Mouse (Mus musculus) adrenal gland, postnatal 36 days (tissue): ENCODE data around the gene Ppm1b. TPM values are rescaled to one million over a fixed set of nuclear protein-coding genes. Genes with fewer than 3 reads are reported as not detected.
A peak's percentile ranks its signal among the peaks of the same experiment; 100 is the strongest.

Experiments used
- DNase-seq, 2 experiments: peaks; one replicate each; pipeline ENCODE4 v3.0.0; 2021; ENCODE audit warnings: mixed read lengths in 1 of 2
- long read RNA-seq, 2 experiments: library from polyadenylated mRNA; stranded (forward); transcript quantifications; one replicate each; pipeline ENCODE4 v2.0.0; 2021; ENCODE audit warnings: borderline sequencing depth in 2 of 2
- total RNA-seq, 2 experiments: library from RNA; stranded (reverse); gene quantifications; 2 replicates each; pipeline ENCODE4 v1.2.3; 2021

The Ppm1b gene
- total RNA-seq: 100 to 1,000 TPM; 106 to 143 TPM
- long read RNA-seq, experiment 1, transcript Ppm1b-201 (6 exons, 2,670 nt): minor isoform, 69 of 234 reads
- long read RNA-seq, experiment 1, transcript Ppm1b-202 (6 exons, 3,323 nt): major isoform, 115 of 234 reads
- long read RNA-seq, experiment 1, transcript Ppm1b-205 (6 exons, 1,290 nt): minor isoform, 15 of 234 reads
- long read RNA-seq, experiment 1, partial matches to known transcripts: 27 of 234 reads
- long read RNA-seq, experiment 1, other reads (novel, unspliced or antisense): 8 of 234 reads
- long read RNA-seq, experiment 2, transcript Ppm1b-202 (6 exons, 3,323 nt): minor isoform, 15 of 42 reads
- long read RNA-seq, experiment 2, transcript Ppm1b-201 (6 exons, 2,670 nt): major isoform, 17 of 42 reads
- long read RNA-seq, experiment 2, partial matches to known transcripts: 1 of 42 reads
- long read RNA-seq, experiment 2, other reads (novel, unspliced or antisense): 5 of 42 reads

DNA sequence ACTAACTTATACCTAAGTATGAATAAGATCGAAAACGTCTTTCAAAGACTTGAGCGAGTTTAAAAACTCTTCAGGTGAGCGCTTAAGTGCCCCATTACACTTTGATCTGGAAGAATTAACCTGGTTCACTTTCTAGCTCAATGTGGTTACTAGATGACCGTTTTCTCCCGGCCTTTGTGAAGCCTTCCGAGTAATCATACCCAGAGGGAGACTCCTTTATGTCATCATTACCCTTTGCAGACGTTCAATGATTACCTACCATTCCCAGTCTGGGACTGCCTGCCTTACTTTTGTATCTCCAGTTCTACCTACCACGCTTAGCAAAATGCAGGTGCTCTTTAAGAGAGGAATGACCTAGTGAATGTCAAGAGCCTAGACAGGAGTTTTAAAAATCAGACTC lies at the start of gene Ppm1b:
TSS of gene Ppm1b (plus strand) at position 301 of the 400 bp plus-strand sequence.
- DNase-seq: no peak

DNA sequence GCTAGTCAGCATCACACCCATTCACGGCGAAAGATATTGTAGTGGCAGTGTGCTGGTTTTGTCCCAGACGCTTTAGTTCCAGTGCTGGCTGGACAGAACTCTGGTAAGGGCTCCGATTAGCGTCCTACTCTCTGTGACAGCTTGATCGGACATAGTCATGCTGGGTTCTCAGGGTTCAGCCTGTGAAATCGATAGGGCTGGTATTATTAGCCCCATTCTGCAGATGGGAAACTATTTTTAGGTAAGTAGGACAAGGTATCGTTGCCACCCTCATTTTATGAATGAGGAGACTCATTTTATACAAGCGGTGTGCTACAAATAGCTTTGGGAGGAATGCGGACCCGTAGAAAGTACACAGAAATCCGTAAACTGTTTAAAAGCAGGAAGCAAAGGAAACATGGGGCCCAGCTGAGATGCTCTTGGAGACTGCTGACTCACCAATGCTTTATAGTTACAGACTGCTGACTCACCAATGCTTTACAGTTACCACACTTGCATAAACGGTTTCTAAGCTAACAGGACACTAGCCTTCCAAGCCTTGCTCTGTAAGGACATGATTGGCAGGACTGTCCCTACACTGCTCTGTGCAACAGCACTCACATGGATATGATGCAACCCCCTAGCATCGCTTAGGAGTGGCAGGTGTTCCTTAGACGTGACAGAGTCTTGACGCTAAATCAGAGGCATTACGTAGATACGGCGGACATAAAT lies 34.7 kb upstream of the Ppm1b start:
- DNase-seq: no peak

DNA sequence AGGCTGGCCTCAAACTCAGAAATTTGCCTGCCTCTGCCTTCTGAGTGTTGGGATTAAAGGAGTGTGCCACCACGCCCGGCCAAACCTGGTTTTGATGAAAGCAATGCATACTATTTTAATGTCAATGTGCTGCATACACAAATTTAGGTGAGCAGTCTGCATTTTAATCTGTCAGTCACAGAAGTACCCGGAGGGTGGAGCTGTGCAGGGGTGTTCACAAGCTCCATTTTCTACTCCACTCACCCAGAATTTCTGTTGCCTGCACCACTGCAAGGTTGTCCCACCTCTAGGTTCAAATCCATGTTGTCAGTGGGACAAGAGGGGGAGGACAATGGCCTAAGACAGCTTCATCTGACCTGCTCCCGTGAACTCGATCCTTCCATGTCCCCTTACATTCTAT lies 31.8 kb upstream of the Ppm1b start:
- no peak for DNase-seq

DNA sequence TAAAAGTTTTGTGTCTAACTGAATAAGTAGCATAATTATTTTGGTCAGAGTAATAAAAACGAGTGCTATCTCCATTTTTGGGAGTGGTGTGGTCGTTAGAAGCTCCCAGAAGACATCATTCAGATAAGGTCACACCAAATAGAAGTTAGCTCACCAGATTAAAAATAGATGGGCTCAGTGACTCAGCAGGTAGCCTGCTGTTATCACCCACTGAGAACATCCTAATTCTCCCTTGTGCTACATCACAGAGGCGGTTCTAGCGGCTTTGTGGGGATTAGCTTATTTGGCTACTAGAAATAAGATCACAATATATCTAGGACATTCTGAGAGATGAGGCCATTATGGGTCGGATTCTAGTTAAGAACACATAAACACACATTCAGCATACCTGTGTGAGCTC lies 30.3 kb upstream of the Ppm1b start:
- no peak for DNase-seq

DNA sequence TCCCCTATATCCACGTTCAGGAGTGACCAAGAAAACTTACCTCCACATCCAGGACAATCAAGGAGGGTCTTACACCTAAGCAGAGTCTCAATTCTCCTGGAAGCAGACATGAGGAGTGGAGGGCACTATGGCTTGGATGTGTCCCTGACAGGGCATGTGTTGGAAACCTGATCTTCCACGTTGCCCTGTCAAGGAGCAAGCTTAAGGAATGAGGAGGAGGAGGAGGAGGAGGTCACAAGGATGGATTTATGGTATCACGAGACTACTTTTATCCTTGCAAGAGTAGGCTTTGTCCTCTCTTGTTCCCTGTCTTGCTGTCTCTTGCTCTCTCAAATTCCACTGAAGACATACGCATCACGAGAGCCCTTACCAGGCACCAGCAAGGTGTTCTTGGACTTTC lies 29.0 kb upstream of the Ppm1b start:
- DNase-seq: no peak

DNA sequence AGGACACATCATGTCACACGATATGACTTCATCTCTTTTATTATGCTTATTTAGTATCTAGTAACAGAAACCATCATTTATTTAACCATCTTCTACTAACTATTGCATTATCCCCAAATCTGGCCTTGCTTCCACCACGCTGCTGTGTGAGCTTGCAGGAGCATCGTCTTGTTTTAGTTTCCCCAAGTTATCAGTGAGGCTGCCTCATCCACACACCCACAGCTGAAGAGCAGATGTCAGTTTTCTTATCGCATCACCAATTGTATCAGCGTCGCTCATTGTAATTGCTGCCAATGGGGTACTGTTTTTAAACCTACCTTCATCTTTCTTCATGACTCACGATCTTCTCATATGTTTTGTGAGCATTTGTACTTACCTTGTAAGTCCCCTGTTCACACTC lies 23.6 kb upstream of the Ppm1b start:
- DNase-seq: no peak

DNA sequence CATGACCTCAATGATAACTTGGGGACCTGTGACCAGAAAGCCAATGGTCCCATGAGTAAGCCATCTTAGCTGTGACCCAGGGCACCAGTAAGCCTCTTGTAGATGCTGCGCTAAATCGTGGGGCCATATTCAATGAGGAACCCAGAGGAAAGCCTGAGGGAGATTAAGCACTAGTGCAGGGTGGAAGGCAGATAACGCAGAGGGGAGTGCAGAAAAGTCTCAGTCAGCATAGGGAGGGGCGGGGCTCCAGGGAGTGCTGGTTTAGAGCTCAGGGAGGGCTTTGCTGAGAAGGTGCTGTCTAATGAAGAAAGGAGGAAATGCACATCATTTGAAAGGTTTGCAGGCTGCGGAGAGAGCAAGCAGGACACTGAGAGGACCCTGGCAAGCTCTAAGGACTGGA lies 22.6 kb upstream of the Ppm1b start:
- no peak for DNase-seq

DNA sequence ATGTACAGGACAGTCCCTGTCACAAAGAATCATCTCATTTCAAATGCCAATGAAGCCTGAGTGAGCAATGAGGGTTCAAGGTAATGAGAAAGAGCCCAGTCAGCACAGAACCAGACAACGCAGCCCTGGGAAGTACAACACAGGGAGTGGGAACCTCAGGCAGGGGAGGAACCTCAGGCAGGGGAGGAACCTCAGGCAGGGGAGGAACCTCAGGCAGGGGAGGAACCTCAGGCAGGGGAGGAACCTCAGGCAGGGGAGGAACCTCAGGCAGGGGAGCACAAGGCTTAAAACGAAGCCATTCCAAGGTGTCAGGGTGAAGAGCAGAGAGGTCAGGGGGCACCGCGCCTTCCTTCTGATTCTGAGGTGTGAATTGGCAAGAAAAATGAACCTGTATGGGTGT lies 20.9 kb upstream of the Ppm1b start:
- DNase-seq: peak; percentile 36 to 61

DNA sequence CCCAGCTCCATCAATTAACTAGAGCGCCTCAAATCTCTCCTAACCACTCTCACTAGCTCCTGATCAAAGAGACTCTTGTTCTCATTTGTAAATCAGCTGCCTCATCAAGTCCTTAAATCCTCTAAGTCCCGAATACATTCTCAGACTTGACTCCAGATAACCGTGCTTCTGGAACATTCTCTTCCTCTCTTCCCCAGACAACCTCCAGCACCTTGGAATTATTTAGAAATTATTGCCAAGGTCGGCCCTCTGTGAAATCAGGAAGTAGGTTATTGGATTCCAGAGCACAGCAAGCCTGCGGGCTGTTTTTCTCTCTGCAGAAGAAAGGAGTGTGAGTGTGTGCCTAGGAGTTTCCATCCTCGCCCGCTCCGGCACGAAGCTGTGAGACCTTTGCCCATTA lies 20.2 kb upstream of the Ppm1b start:
- no peak for DNase-seq

DNA sequence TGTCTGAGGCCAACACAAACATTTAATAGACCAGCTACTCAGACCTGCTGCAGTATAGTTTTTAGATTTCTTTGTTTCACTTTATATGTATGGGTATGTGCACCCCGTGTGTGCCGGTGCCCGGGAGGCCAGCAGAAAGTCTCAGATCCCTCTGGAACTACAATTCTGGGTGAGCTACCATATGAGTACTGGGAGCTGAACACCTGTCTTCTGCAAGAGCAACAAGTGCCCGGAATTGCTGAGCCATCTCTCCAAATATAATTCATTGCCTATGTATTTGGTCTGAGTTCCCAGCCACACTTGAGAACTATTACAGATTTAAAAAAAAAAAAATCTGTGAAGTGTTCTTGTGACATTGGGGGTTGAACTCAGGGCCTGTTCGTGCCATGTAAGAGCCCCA lies 19.7 kb upstream of the Ppm1b start:
- DNase-seq: no peak

DNA sequence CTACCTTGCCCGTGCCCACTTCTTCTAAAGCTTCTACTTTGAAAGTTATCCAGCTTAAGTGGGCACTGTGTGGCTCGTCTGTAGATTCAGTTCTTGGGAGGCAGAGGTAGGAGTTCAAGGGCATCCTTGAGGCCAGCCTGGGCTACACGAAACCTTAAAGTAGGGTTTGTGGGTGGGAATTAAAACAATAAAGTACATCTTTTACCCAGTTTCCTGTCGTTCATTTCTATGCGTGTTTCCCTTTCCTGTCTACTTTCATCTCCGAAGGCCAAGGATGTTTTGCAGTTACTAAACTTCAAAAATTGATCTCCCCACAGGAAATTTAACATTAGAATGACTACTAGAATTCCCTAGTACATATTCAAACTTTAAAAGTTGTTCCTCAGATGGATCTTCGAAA lies 19.3 kb upstream of the Ppm1b start:
- DNase-seq: no peak

DNA sequence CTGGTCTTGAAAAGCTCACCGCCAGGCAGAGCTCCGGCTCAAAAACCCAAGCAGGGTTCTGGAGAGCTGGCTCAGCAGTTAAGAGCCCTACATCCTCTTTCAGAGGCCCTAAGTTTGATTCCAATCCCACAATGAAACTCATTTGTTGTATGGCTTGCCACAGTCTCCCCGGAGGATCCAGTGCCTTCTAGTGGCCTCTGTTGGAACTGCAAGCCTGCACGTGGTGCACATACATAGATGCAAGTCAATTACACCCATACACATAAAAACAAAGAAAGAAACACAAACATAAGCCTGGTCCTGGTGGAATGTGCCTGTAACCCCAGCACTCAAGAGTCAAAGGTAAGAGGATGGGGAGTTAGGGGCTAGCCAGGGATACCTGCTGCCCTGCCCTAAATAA lies 18.3 kb upstream of the Ppm1b start:
- DNase-seq: no peak

DNA sequence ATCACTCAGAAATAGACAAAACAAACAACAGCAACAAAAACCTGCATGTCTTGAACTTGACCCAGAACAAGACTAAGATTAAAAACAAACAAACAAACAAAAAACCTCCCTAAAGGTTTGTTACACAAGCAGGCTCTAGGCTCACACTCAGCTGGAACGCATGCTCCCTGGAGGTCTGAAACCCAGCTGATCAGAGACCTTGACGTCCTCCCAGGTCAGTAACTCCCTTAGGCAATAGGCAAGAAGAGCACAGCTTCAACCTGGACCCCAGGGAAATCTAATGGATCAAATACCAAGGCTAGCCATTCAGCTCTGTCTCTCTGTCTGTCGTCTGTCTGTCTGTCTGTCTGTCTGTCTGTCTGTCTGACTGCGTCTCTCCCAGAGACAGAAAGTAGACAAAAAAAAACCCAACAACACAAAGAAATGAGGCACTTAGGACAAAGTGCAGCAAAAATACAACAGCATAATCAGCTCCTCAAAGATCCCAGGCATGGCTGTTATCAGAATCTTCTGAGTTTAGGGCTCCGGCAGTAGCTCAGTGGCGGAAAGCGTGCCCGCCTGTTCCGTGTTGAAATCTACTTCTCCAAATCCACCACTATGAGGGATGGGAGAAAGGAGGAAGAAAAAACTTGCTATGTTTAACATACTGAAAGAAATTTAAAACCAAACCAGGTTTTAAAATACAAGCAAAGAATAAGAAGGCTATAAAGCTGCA lies 16.4 kb upstream of the Ppm1b start:
- peak; percentile 23 to 50 for DNase-seq

DNA sequence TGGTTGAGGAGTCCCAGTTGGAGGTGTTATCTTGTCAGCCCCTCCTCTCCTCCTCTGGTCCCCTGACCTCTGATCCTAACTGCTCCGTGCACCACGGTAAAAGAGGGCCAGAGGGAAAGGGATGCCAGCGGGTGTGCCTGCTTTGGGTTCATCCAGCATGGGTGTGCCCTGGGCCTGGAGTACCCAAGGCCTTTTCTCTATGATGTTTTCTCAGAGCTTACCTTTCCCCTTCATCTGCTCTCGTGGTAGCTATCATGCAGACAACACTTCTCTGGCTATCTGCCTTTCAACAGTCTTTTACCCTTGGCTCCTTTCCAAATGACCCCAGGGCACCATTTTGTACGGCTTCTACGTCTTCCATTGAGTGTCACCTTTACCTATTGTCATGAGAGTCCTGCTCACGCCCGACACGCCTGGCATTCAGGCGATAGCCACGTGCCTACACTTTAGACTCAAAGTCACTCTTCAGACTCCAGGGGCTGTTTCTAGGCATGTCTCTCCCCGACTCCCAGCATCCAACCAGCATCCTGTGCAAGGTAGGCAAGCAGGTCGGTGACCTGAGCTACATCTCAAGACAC lies 15.2 kb upstream of the Ppm1b start:
- DNase-seq: no peak

DNA sequence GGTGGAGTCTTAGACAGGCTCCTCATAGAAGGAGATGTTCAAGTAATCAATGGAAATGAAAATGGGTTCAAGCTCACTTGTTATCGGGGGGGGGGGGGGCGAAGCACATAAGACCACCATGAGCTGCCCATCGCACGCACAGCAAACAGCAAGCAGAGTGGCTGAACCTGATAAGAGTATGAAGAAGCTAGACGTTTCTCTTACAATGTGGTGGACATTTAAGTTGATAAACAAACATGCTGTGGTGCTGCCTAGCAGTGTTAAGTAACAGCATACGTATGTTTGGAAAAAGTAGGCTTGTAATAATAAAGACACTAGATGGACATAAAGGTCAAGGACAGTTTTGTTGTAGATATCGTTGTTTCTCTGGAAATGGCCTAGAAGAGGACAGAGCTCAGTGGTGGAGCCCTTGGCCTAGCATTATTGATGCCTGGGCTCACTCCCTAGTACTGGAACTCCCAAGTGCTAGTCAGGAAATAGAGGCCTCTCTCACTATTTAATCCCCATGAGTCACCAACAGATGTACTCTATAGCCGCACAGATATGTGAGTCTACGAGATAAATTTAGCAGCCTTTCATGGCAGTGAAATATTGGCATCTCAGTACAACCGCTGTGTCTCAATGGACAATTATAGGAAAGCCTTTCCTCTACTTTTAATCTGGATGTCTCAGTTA lies 14.0 kb upstream of the Ppm1b start:
- DNase-seq: no peak

DNA sequence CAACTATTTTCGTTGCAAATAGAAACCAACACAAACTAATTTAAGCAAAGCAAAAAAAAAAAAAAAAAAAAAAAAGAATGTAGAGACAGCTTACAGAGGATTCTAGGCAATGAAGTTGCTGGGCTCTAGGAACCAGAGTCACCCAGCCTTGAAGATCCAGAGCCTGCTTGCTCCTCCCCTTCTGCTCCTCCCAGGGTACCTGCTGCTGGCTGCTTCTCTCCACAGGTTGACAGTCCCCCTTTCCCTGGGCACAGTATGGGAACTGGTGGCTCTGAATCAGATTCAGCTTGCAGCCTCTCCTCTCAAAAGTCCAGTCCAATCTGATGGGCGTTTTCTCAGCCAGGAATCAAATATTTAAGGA lies 13.5 kb upstream of the Ppm1b start:
- DNase-seq: no peak

DNA sequence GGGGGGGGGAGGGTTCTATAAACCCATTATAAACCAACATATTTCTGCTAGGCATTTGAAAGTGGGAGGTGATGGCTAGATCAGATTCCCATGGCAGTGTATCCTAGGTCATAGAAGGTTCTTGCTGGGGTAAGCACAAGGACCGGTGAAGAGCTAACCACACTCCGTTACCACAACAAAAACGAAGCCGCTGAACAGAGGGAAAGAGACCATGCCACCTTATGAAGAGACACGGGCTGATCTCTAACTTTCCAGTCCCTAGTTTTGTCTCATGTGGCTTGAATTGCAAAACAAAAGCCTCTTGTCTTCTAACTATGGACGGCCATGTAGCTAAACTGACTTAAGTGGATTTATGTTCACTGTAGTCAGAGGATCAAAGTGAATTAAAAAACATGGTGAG lies 12.2 kb upstream of the Ppm1b start:
- DNase-seq: no peak

DNA sequence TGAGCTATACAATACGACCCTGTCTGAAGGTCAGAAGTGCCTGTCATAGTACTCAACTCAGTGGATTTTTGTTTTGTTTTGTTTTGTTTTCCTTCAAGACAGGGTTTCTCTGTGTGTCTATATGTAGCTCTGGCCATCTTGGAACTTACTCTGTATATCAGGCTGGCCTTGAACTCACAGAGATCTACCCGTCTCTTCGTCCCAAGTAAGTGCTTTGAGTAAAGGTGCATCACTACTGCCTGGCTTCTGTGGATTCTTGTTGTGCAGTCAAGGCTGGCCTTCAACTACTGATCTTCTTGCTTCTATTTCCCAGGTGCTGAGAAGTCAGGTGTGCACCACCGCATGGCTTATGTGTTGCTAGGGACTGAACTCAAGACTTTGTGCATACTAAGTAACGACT lies 4.0 kb upstream of the Ppm1b start:
- no peak for DNase-seq

DNA sequence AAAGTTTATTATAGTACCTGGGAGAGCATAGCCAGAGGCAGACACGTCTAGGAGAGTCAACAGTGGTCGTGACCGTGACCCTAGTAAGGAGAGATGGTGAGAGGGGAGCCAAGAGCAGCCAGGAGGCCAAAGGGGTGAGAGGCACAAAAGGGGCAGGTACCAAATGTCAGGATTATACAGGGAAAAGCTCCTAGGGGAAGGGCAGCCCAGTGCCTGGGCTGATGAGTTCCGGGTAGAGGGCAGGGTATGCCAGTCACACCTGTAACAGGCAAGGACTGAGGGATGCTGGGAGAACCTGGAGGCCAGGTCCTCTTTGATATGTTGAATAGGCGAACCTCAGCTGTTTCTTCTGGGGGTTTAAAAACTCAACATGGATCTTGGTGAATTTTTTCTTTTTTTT lies 2.8 kb upstream of the Ppm1b start:
- DNase-seq: no peak

DNA sequence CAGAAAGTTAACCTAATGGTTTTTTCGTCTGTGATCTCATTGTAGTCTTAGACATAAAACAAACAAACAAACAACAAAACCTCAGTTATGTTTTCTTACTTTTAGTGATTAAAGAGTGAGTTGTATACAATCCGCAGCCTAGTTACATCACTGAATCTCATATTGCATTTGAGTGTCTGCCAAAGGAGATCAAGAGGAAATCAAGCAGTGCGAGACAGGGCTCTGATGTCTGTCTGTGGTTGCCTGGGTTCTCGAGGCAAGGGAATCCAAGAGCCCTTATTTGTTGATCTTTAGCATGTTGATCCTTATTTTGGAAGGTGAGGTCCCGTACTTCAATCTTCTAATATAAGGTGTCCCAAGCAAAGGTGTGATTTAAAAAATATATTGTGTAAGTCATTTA lies 1.7 kb upstream of the Ppm1b start:
- no peak for DNase-seq

DNA sequence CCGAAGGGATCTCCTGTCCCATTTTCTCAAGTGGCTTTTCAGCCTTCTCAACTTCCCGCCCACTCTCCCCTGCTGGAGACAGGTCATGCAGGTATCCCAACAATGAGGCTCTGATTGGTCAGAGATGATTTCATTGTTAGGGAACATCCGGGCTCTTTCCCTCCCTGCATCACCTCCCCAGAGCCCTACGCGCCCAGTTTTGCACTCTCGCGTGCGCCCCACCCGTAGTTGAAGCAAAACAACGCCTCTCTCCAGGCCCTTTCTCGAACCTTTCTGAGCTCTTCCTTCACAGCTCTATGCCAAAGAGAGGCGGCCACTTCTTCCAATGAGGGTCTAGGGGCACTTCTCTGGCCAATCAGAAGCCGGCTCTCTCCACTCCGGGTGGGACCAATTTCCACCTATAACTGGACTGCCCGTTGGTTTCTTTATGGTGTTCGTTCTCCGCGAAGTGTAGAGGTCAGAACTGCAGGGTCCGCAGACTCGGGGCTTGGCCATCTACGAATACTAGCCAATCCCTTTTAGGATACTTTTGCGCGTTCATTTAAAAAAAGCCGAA lies 468 bp downstream of the Ppm1b start:
- DNase-seq: peak; percentile 87 to 88
